Mouse (Mus musculus) kidney, embryonic 16.5 days (tissue): ENCODE measurements around the gene Myod1. TPM values are rescaled to one million over a fixed set of nuclear protein-coding genes. Genes with fewer than 3 reads are reported as not detected.

Experiments
- ATAC-seq: fragments of 200-750 bp; cut with Nextera tagmentation; 2 replicates; pipeline ENCODE4 v1.8.0; 2017; ENCODE audit warnings: moderate TSS enrichment; ENCODE audit not compliant: low FRiP score, low TSS enrichment
- H3K27ac ChIP-seq: fragments of 300-500 bp; sonication (generic); 2 replicates; pipeline ENCODE4 v1.5.1; 2014; ENCODE audit warnings: low read length
- H3K27me3 ChIP-seq: fragments of 300-500 bp; sonication (generic); 2 replicates; pipeline ENCODE4 v1.6.1; 2014; ENCODE audit warnings: low read length, control low read depth, mixed read lengths; ENCODE audit not compliant: insufficient read depth
- H3K36me3 ChIP-seq: fragments of 300-500 bp; sonication (generic); 2 replicates; pipeline ENCODE4 v1.6.1; 2014; ENCODE audit warnings: low read length, control low read depth, mixed read lengths; ENCODE audit not compliant: insufficient read depth
- H3K4me1 ChIP-seq: fragments of 300-500 bp; sonication (generic); 2 replicates; pipeline ENCODE4 v1.6.1; 2014; ENCODE audit warnings: low read length, control low read depth, mixed read lengths; ENCODE audit not compliant: insufficient read depth
- H3K4me2 ChIP-seq: fragments of 300-500 bp; sonication (generic); replicated peaks from 2 replicates; pipeline ENCODE4 v1.6.1; 2014; ENCODE audit warnings: low read depth, low read length
- H3K4me3 ChIP-seq: fragments of 300-500 bp; sonication (generic); 2 replicates; pipeline ENCODE4 v1.5.1; 2014; ENCODE audit warnings: mild to moderate bottlenecking, low read length
- H3K9ac ChIP-seq: fragments of 300-500 bp; sonication (generic); replicated peaks from 2 replicates; pipeline ENCODE4 v1.6.1; 2014; ENCODE audit warnings: low read length
- H3K9me3 ChIP-seq: fragments of 300-500 bp; sonication (generic); 2 replicates; pipeline ENCODE4 v1.6.1; 2016; ENCODE audit warnings: low read length, control low read depth
- WGBS: fragments of 180-500 bp; shearing (Covaris S2); extraction: QIAGEN DNeasy Blood & Tissue Kit; methylation state at CpG from one replicate; pipeline ENCODE4 v1.1.7; 2014; 5-methylcytosine and 5-hydroxymethylcytosine counted together
- polyA plus RNA-seq: library from polyadenylated mRNA; unstranded; fragments of >200 nt; fragmentation: Nextera tagmentation; extraction: Ambion mirVana; gene quantifications from 2 replicates; pipeline ENCODE4 v1.2.1, GENCODE M21; 2015

Gene Myod1
- polyA plus RNA-seq, 1 experiment from 2014 or later = 0.81 TPM

DNA sequence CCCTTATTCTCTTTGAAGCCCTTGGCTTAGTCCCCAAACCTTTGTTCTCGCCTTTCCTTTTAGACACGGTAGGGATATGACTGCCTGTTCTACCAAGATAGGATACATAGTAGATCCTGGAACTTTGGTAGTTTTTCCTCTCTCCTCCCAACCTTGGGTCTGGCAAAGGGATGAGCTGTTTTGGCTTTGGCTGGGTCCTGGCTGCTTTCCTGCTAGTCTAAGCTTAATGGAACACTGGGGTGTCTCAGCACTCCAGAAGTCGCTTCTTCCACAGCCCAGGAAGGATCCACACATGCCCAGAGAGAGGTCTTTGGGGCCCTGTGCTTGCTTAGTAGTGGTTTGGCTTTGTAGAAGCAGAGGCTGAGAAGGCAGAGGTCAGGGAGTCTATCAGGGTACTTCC is 47.7 kb downstream of the Myod1 start:
- Histone ChIP-seq H3K4me2 (no peak overlapping the region), H3K27me3 (no peaks in the 10 kb centered on the region), H3K9me3 (no peaks in the 10 kb centered on the region), H3K9ac (no peak overlapping the region), H3K27ac (no peak overlapping the region), H3K36me3 (no peaks in the 10 kb centered on the region), H3K4me1 (no peaks in the 10 kb centered on the region), H3K4me3 (no peak overlapping the region)
- no peak for ATAC-seq
- 88% methylated on average over 3 of the region's 3 CpGs for WGBS

DNA sequence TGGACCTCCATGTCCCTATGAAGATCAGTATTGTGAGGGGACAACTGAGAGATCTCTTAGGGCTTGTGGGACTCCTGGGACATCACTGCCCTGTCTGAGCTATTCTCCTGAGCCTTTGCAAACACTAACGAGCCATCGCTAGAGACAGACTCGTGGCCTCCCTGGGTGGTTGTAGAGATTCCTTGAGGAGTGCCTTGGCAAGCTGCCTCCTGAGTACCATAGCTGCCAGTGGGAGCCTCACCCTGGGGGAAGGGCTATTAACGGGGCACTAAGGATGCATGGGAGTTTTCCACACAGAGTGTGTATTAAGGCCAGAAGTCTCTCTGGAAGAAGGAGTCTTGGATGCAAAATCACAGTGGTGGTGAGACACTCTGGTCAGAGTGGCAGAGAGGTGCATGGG is 48.7 kb downstream of the Myod1 start:
- Histone ChIP-seq H3K9ac (no peak overlapping the region), H3K36me3 (no peaks in the 10 kb centered on the region), H3K27ac (no peak overlapping the region), H3K4me1 (no peaks in the 10 kb centered on the region), H3K4me2 (no peak overlapping the region), H3K4me3 (no peak overlapping the region), H3K9me3 (no peaks in the 10 kb centered on the region), H3K27me3 (no peaks in the 10 kb centered on the region)
- ATAC-seq = no peak
- WGBS = 73% methylated on average over 4 of the region's 4 CpGs

Other genes starting within 250 kb of the Myod1 start
- 2.6 and 3.5 TPM in 2 replicates for gene Abcc8, start 196.4 kb upstream of the Myod1 start, polyA plus RNA-seq
- gene Ush1c, start 138.0 kb upstream of the Myod1 start, polyA plus RNA-seq = 23.9 and 26.1 TPM in 2 replicates
- gene Otog, start 135.5 kb upstream of the Myod1 start, polyA plus RNA-seq = 0.05 and 0.08 TPM in 2 replicates
- 0.04 TPM in 1 of 2 replicates, not detected in the other for gene Kcnc1, start 20.0 kb downstream of the Myod1 start, polyA plus RNA-seq